Mouse (Mus musculus) lung, embryonic 15.5 days (tissue): ENCODE results near the gene Ice2. TPM values are rescaled to one million over a fixed set of nuclear protein-coding genes. Genes with fewer than 3 reads are reported as not detected.

Source experiments
- ATAC-seq: fragments of 200-750 bp; cut with Nextera tagmentation; 2 replicates; pipeline ENCODE4 v1.8.0; 2017; ENCODE audit warnings: moderate number of reproducible peaks, borderline replicate concordance; ENCODE audit not compliant: low FRiP score, low TSS enrichment; ENCODE audit errors: extremely low read depth
- H3K27ac ChIP-seq: fragments of 300-500 bp; sonication (generic); 2 replicates; pipeline ENCODE4 v1.5.1; 2015; ENCODE audit warnings: moderate library complexity, mild to moderate bottlenecking, inconsistent platforms
- H3K27me3 ChIP-seq: fragments of 300-500 bp; sonication (generic); 2 replicates; pipeline ENCODE4 v1.6.1; 2015; ENCODE audit warnings: inconsistent platforms
- H3K36me3 ChIP-seq: fragments of 300-500 bp; sonication (generic); 2 replicates; pipeline ENCODE4 v1.6.1; 2015; ENCODE audit warnings: inconsistent platforms
- H3K4me1 ChIP-seq: fragments of 300-500 bp; sonication (generic); 2 replicates; pipeline ENCODE4 v1.6.1; 2015; ENCODE audit warnings: inconsistent platforms
- H3K4me2 ChIP-seq: fragments of 300-500 bp; sonication (generic); 2 replicates; pipeline ENCODE4 v1.6.1; 2015; ENCODE audit warnings: inconsistent platforms, mild to moderate bottlenecking, moderate library complexity
- H3K4me3 ChIP-seq: fragments of 300-500 bp; sonication (generic); 2 replicates; pipeline ENCODE4 v1.5.1; 2015; ENCODE audit warnings: mild to moderate bottlenecking, inconsistent platforms
- H3K9ac ChIP-seq: fragments of 300-500 bp; sonication (generic); 2 replicates; pipeline ENCODE4 v1.6.1; 2015; ENCODE audit warnings: inconsistent platforms
- H3K9me3 ChIP-seq: fragments of 300-500 bp; sonication (generic); 2 replicates; pipeline ENCODE4 v1.6.1; 2016; ENCODE audit warnings: inconsistent platforms
- WGBS: fragments of 180-500 bp; shearing (Covaris S2); methylation state at CpG from one replicate; pipeline ENCODE4 v1.1.7; 2015; 5-methylcytosine and 5-hydroxymethylcytosine counted together
- polyA plus RNA-seq: library from polyadenylated mRNA; unstranded; fragments of >200 nt; fragmentation: Nextera tagmentation; extraction: Ambion mirVana; gene quantifications from 2 replicates; pipeline ENCODE4 v1.2.1, GENCODE M21; 2015

The Ice2 gene
- polyA plus RNA-seq, 1 experiment from 2014 or later, result 20.6 TPM

GRCm38 (mm10) chr9:69453066-69453900 is 55.6 kb downstream of the Ice2 start, which contains the start of gene Anxa2:
TSS of gene Anxa2 (plus strand) at chr9:69453620.
- Histone ChIP-seq H3K9ac (peak within 1 kb of the TSS; percentile 90), H3K27ac (peak within 1 kb of the TSS; percentile 98), H3K36me3 (no peaks in the 10 kb centered on the region), H3K4me1 (peaks cover 43% of the 10 kb centered on the region), H3K9me3 (no peaks in the 10 kb centered on the region), H3K4me3 (peak within 1 kb of the TSS; percentile 84), H3K4me2 (peak within 1 kb of the TSS; percentile 62), H3K27me3 (no peaks in the 10 kb centered on the region)
- peak; percentile 94 for ATAC-seq
- WGBS, result 5% methylated on average over 37 of the region's 37 CpGs

- peak overlapping the region; percentile 98 for H3K27ac ChIP-seq
- H3K4me3 ChIP-seq, result peak overlapping the region; percentile 84
- peak overlapping the region; percentile 62 for H3K4me2 ChIP-seq
- H3K9me3 ChIP-seq, result no peaks in the 10 kb centered on the region
- no peaks in the 10 kb centered on the region for H3K27me3 ChIP-seq
- H3K9ac ChIP-seq, result peak overlapping the region; percentile 90
- H3K4me1 ChIP-seq, result peaks cover 51% of the 10 kb centered on the region
- WGBS, result 6% methylated on average over 32 of the region's 32 CpGs
- peak; percentile 60 for ATAC-seq
- H3K36me3 ChIP-seq, result no peaks in the 10 kb centered on the region
Observed at GRCm38 (mm10) chr9:69453901-69454666, 56.4 kb downstream of the Ice2 start.

- H3K9ac ChIP-seq, result peak overlapping the region; percentile 90
- peak overlapping the region; percentile 84 for H3K4me3 ChIP-seq
- H3K27ac ChIP-seq, result peak overlapping the region; percentile 98
- H3K9me3 ChIP-seq, result no peaks in the 10 kb centered on the region
- no peaks in the 10 kb centered on the region for H3K27me3 ChIP-seq
- H3K36me3 ChIP-seq, result no peaks in the 10 kb centered on the region
- 58% methylated on average over 4 of the region's 4 CpGs for WGBS
- H3K4me1 ChIP-seq, result peaks cover 57% of the 10 kb centered on the region
- ATAC-seq, result no peak
- peak overlapping the region; percentile 62 for H3K4me2 ChIP-seq
Observed at GRCm38 (mm10) chr9:69454691-69455090, 57.0 kb downstream of the Ice2 start.

- H3K27me3 ChIP-seq, result no peaks in the 10 kb centered on the region
- H3K4me1 ChIP-seq, result peaks cover 64% of the 10 kb centered on the region
- H3K36me3 ChIP-seq, result peaks cover 3% of the 10 kb centered on the region; the same call in 1 of the 2 replicates
- H3K9ac ChIP-seq, result peak overlapping the region; percentile 40
- peak overlapping the region; percentile 98 for H3K27ac ChIP-seq
- WGBS, result 16% methylated on average over 4 of the region's 4 CpGs
- H3K9me3 ChIP-seq, result no peaks in the 10 kb centered on the region
- H3K4me3 ChIP-seq, result peak overlapping the region; percentile 84
- peak overlapping the region; percentile 62 for H3K4me2 ChIP-seq
- no peak for ATAC-seq
Observed at GRCm38 (mm10) chr9:69455391-69455790, 57.7 kb downstream of the Ice2 start.

GRCm38 (mm10) chr9:69456406-69457075 is 58.8 kb downstream of the Ice2 start:
- H3K4me2 ChIP-seq, result peak overlapping the region; percentile 62
- no peak overlapping the region for H3K4me3 ChIP-seq
- H3K9me3 ChIP-seq, result no peaks in the 10 kb centered on the region
- H3K27me3 ChIP-seq, result no peaks in the 10 kb centered on the region
- peaks cover 70% of the 10 kb centered on the region for H3K4me1 ChIP-seq
- H3K36me3 ChIP-seq, result peaks cover 5% of the 10 kb centered on the region; the same call in 1 of the 2 replicates
- peak overlapping the region; percentile 98 for H3K27ac ChIP-seq
- 67% methylated on average over 15 of the region's 15 CpGs for WGBS
- H3K9ac ChIP-seq, result no peak overlapping the region
- ATAC-seq, result no peak

- WGBS, result 81% methylated on average over 3 of the region's 3 CpGs
Observed at GRCm38 (mm10) chr9:69457143-69457542, 59.4 kb downstream of the Ice2 start.

GRCm38 (mm10) chr9:69457747-69458625 is 60.3 kb downstream of the Ice2 start:
- Histone ChIP-seq H3K4me3 (peak overlapping the region; percentile 7; the same call in 1 of the 2 replicates), H3K4me2 (peak overlapping the region; percentile 62), H3K27ac (peak overlapping the region; percentile 98), H3K9me3 (no peaks in the 10 kb centered on the region), H3K36me3 (peaks cover 8% of the 10 kb centered on the region; the same call in 1 of the 2 replicates), H3K4me1 (peaks cover 65% of the 10 kb centered on the region), H3K27me3 (no peaks in the 10 kb centered on the region), H3K9ac (no peak overlapping the region; the same call in 1 of the 2 replicates)
- no peak for ATAC-seq
- 16% methylated on average over 14 of the region's 14 CpGs for WGBS

More at GRCm38 (mm10) chr9:69457143-69457542, 59.4 kb downstream of the Ice2 start:
- Histone ChIP-seq H3K4me2 (peak overlapping the region; percentile 62), H3K27ac (peak overlapping the region; percentile 98), H3K9me3 (no peaks in the 10 kb centered on the region), H3K9ac (no peak overlapping the region), H3K27me3 (no peaks in the 10 kb centered on the region), H3K36me3 (peaks cover 5% of the 10 kb centered on the region; the same call in 1 of the 2 replicates), H3K4me3 (no peak overlapping the region), H3K4me1 (peaks cover 67% of the 10 kb centered on the region)
- ATAC-seq, result no peak

GRCm38 (mm10) chr9:69458982-69459381 is 61.3 kb downstream of the Ice2 start:
- Histone ChIP-seq H3K4me2 (peak overlapping the region; percentile 1), H3K27me3 (no peaks in the 10 kb centered on the region), H3K36me3 (peaks cover 8% of the 10 kb centered on the region; the same call in 1 of the 2 replicates), H3K4me3 (no peak overlapping the region), H3K9ac (no peak overlapping the region), H3K9me3 (no peaks in the 10 kb centered on the region), H3K27ac (peak overlapping the region; percentile 98), H3K4me1 (peaks cover 66% of the 10 kb centered on the region)
- whole genome bisulfite sequencing, result 24% methylated on average over 2 of the region's 2 CpGs
- ATAC-seq, result no peak

- no peak overlapping the region for H3K4me2 ChIP-seq
- H3K4me1 ChIP-seq, result peaks cover 65% of the 10 kb centered on the region
- H3K36me3 ChIP-seq, result peaks cover 8% of the 10 kb centered on the region; the same call in 1 of the 2 replicates
- no peak overlapping the region for H3K9ac ChIP-seq
- WGBS, result 81% methylated on average over 7 of the region's 7 CpGs
- H3K9me3 ChIP-seq, result no peaks in the 10 kb centered on the region
- no peaks in the 10 kb centered on the region for H3K27me3 ChIP-seq
- ATAC-seq, result no peak
- no peak overlapping the region for H3K4me3 ChIP-seq
- H3K27ac ChIP-seq, result peak overlapping the region; percentile 98; the same call in 1 of the 2 replicates
Observed at GRCm38 (mm10) chr9:69459876-69460275, 62.2 kb downstream of the Ice2 start.

- no peak overlapping the region for H3K4me2 ChIP-seq
- H3K36me3 ChIP-seq, result peaks cover 29% of the 10 kb centered on the region
- no peaks in the 10 kb centered on the region for H3K9me3 ChIP-seq
- no peak overlapping the region for H3K9ac ChIP-seq
- 71% methylated on average over 2 of the region's 2 CpGs for WGBS
- H3K4me3 ChIP-seq, result no peak overlapping the region
- no peak overlapping the region for H3K27ac ChIP-seq
- H3K4me1 ChIP-seq, result peaks cover 58% of the 10 kb centered on the region
- no peaks in the 10 kb centered on the region for H3K27me3 ChIP-seq
- ATAC-seq, result no peak
Observed at GRCm38 (mm10) chr9:69463046-69463445, 65.3 kb downstream of the Ice2 start.
